Mouse (Mus musculus) erythroblast, embryonic 14.5 days (primary cell): ENCODE data around the gene Mecr.

ENCODE experiments used
- GATA1 ChIP-seq: IDR thresholded peaks from 2 replicates; pipeline ENCODE4 v1.6.1; 2012; ENCODE audit warnings: low read length, inconsistent platforms, mixed read lengths
- TAL1 ChIP-seq: IDR thresholded peaks from 3 replicates; pipeline ENCODE4 v1.6.1; 2012; ENCODE audit warnings: low read length, inconsistent platforms, mixed read lengths

DNA sequence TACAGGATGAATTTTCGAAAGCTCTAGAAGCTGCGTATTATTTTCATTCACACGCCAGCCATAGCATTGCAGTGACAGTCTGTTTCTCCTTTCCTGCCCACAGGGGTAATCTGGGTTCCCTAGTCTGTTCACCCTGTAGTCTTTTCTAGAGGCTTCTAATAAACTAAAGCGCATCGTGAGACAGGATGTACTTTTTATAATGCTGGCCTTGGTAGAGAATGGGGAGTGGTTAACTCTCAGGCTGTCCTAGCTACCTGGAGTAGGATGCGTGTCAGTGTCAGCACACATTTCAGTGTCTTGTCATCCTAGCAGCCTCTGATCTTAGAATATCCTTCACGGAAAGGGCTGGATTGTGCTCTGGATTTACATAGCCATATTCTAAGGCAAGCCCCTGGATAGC lies 38.0 kb downstream of the Mecr start:
- TF ChIP-seq TAL1 (no peak), GATA1 (no peak)
